Mouse (Mus musculus) gastrocnemius, postnatal 10 days (tissue): ENCODE data around the gene Prr9. TPM values are rescaled to one million over a fixed set of nuclear protein-coding genes. Genes with fewer than 3 reads are reported as not detected.

Source experiments
- DNase-seq: peaks from one replicate; pipeline ENCODE4 v3.0.0; 2021; ENCODE audit warnings: mixed read lengths
- long read RNA-seq, 2 experiments: library from polyadenylated mRNA; stranded (forward); transcript quantifications; one replicate each; pipeline ENCODE4 v2.0.0; 2021
- total RNA-seq, 2 experiments: library from RNA; stranded (reverse); gene quantifications; 2 replicates each; pipeline ENCODE4 v1.2.3; 2021

The Prr9 gene
- under 1 TPM in 1 of 2 experiments, not detected in 1; 0.23 TPM for total RNA-seq
- long read RNA-seq, experiment 1: 0 reads
- long read RNA-seq, experiment 2: 0 reads

GRCm38 (mm10) chr3:92123847-92124246 lies at the start of gene Prr9:
Prr9 (minus strand) TSS chr3:92123947.
- DNase-seq: no peak

GRCm38 (mm10) chr3:92169847-92170246 lies 46.1 kb upstream of the Prr9 start:
- no peak for DNase-seq

DNA sequence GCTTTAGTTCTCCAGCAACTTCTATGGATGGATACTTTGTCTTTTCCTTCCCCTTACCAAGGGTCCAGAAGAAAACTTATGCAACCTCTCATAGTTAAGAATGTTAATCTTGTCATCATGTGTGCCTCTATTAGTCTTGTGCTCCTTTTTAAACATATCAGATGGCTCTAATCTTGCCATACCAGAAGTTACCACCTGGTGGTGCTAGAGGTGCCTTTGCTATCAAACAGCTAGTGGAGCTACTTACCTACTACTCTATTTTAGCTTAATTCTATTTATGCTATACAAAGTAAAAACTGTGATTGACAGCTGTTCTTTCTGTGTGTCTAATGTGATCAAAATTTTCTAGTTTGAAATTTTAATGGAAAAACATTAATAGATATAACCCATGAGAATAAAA lies 29.6 kb upstream of the Prr9 start:
- peak; percentile 12 for DNase-seq

DNA sequence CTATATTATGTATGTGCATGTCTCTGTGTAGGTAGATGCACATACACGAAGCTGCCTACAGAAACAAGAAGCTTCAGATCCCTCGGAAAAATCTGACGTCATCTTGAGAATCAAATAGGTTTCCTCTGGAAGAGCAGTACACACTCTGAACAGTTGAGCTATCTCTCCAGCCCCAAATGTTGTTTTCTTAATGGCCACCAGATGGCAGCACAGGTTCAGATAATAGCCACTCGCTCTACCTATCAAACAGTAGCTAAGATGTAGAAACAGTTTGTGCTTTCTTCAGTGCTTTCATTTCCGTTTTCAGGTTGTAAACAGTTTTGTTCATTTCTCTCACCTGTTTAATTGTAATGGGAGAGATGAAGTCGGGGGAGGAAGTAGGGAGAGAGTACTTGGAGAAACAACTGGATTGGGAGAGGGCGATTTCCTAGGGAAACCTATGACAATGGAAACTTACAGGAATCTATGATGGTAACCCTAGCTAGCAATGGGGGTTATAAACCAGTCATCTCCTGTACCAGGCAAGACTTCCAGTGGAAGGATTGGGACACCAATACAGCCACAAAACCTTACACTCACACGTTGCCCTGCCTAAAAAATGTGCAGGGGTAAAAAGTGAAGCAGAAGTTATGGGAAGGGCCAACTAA lies 27.0 kb upstream of the Prr9 start:
- DNase-seq: no peak

GRCm38 (mm10) chr3:92147913-92148312 lies 24.2 kb upstream of the Prr9 start:
- DNase-seq: no peak

GRCm38 (mm10) chr3:92147420-92147819 lies 23.7 kb upstream of the Prr9 start:
- no peak for DNase-seq

GRCm38 (mm10) chr3:92142644-92143043 lies 18.9 kb upstream of the Prr9 start, which contains the start of gene Lelp1:
Lelp1 (minus strand) TSS chr3:92142744.
- no peak for DNase-seq

GRCm38 (mm10) chr3:92120902-92121301 lies 2.8 kb downstream of the Prr9 start:
- DNase-seq: no peak

DNA sequence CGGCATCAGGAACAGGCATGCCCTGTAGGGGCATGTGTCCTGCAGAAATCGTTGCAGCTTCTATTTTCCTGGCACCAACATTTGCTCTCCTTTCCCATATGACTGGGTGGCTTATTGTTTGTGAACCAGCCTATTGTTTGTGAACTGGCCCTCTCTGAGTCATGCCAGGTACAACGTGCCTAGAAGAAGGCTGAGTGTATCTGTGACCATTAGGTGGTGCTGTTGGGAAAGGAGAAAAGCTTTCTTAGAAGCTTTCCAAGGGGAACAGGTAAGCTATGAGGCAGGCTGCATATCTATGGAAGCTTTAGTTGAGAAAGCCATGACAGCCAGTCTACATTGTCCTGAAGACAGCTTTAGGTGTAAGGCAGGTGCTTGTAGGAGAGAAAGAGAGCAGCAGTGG lies 5.8 kb downstream of the Prr9 start:
- DNase-seq: no peak

DNA sequence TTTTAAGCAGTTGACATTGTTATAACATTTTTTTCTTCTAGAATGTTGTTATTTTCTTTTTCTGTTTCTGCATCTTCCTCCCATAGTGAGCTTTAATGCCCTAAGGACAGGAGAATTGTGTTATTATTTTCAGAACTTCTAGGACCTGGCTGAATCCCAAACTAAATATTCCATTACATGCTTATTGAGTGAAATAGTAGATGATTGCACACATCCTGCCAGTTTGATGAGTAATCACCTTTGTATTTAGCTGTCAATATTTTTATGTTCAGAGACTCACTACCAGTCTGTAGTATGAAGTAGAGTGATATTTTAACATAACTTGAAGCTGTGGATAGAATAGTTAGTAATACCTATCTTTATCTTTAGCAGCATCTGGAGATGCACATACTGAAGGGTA lies 12.2 kb downstream of the Prr9 start:
- DNase-seq: no peak

- no peak for DNase-seq
Measured at GRCm38 (mm10) chr3:92110790-92111189, 13.0 kb downstream of the Prr9 start.

DNA sequence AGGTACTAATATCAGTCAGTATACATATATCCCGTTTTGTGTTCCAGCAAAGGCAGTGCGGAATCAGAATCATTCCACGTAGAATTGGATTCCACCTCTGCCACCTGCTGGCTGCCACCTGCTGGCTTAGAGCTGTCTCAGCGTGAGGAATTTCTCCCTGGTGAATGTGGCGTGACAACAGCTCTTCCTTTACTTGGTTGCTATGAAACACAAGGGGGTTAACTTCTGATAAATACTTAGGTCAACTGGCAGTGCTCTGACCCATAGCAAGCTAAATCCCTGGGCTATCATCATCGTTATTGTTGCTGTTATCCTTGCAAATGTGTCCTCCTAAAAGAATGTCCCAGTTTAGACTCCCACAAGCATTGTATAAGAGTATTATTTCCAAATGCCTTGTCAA lies 17.2 kb downstream of the Prr9 start:
- DNase-seq: no peak

DNA sequence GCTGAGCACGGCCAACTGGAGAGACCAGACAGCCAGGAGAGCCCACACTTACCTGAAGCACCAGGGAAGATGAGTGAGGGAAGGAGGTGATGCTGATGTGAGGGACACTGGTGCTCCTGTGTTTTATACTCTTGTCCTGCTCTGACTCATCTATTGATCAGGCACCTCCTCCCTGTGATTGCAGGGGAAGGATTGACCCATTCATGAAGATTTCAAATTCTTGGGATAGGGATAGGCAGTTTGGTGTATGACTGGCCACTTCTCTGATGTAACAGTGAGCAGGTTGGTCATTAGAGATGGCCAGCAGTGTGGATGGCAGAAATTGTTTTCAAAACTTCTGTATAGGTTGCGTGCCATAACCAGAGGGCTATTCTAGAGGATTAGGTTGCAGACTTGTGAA lies 40.7 kb downstream of the Prr9 start, which contains the start of gene Lor:
Gene Lor, minus strand, starts transcription at position 101 of the 400 bp plus-strand sequence.
- DNase-seq: no peak

GRCm38 (mm10) chr3:92081285-92081931 lies 42.3 kb downstream of the Prr9 start:
- DNase-seq: peak; percentile 46

DNA sequence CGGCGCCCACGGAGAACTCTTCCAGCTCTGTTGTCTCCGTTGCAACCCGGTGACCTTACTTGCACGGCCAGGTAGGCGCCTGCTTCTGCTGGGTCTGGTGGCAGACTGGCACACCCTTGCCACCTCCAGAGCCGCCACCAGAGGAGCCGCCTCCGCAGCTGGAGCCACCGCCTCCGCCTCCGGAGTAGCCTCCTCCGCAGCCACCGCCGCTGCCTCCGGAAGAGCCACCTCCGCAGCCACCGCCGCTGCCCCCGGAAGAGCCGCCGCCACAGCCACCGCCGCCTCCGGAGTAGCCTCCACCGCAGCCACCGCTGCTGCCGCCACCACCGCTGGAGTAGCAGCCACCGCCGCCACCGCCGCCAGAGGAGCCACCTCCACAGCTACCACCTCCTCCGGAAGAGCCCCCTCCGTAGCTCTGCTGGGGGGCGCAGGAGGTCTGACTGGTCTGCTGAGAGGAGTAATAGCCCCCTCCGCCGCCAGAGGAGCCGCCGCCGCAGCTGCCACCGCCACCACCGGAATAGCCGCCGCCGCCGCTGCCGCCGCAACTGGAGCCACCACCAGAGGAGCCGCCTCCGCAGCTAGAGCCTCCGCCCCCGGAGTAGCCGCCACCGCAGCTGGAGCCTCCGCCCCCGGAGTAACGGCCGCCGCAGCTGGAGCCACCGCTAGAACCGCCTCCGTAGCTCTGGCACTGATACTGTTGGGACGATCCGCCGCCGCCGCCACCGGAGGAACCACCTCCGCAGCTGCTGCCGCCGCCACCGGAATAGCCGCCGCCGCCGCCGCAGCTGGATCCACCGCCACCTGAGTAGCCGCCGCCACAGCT lies 43.1 kb downstream of the Prr9 start:
- DNase-seq: peak; percentile 68

Other genes starting within 250 kb of the Prr9 start
- not detected for gene Pglyrp3, start 109.4 kb downstream of the Prr9 start, total RNA-seq
- not detected for gene Lor, start 40.8 kb downstream of the Prr9 start, total RNA-seq
- not detected for gene Lelp1, start 18.8 kb upstream of the Prr9 start, total RNA-seq
- not detected for gene Sprr2a1, start 91.9 kb upstream of the Prr9 start, total RNA-seq
- gene Sprr2a2, start 92.0 kb upstream of the Prr9 start, total RNA-seq: not detected
- gene Sprr2a3, start 161.5 kb upstream of the Prr9 start, total RNA-seq: not detected
- gene Sprr2b, start 192.7 kb upstream of the Prr9 start, total RNA-seq: not detected
- gene Sprr2d, start 215.2 kb upstream of the Prr9 start, total RNA-seq: not detected
- gene Sprr2e, start 228.2 kb upstream of the Prr9 start, total RNA-seq: not detected
- gene Sprr2f, start 241.2 kb upstream of the Prr9 start, total RNA-seq: not detected